Mouse (Mus musculus) myocyte (in vitro differentiated cells): ENCODE data around the gene Celf5.

ENCODE experiments used
- E2F4 ChIP-seq: IDR thresholded peaks from one replicate; pipeline ENCODE4 v1.6.1; 2011; ENCODE audit warnings: mild to moderate bottlenecking, control low read depth, moderate library complexity; ENCODE audit not compliant: insufficient read depth
- MAX ChIP-seq: IDR thresholded peaks from one replicate; pipeline ENCODE4 v1.6.1; 2011; ENCODE audit warnings: low read depth, mild to moderate bottlenecking, control low read depth
- MYOD1 ChIP-seq, 3 experiments: IDR thresholded peaks; one replicate each; pipeline ENCODE4 v1.6.1; 2011; ENCODE audit warnings: control low read depth in 2 of 3, low read depth in 2 of 3, mild to moderate bottlenecking in 2 of 3, moderate library complexity in 1 of 3; ENCODE audit not compliant: insufficient read length in 2 of 3, control insufficient read depth in 1 of 3
- MYOG ChIP-seq, 3 experiments: IDR thresholded peaks; one replicate each; pipeline ENCODE4 v1.6.1; 2011; ENCODE audit warnings: control low read depth in 2 of 3, low read depth in 2 of 3, mild to moderate bottlenecking in 2 of 3; ENCODE audit not compliant: insufficient read length in 2 of 3, control insufficient read depth in 1 of 3, insufficient read depth in 1 of 3
- POLR2A ChIP-seq: IDR thresholded peaks from one replicate; pipeline ENCODE4 v1.6.1; 2011; ENCODE audit warnings: low read depth, mild to moderate bottlenecking, control low read depth, moderate library complexity; ENCODE audit not compliant: insufficient read length
- POLR2AphosphoS2 ChIP-seq: IDR thresholded peaks from one replicate; pipeline ENCODE4 v1.6.1; 2011; ENCODE audit warnings: low read depth, control low read depth; ENCODE audit not compliant: insufficient read length
- REST ChIP-seq: IDR thresholded peaks from one replicate; pipeline ENCODE4 v1.6.1; 2011; ENCODE audit warnings: mild to moderate bottlenecking, control low read depth, moderate library complexity; ENCODE audit not compliant: insufficient read depth, insufficient read length
- SRF ChIP-seq: IDR thresholded peaks from one replicate; pipeline ENCODE4 v1.6.1; 2011; ENCODE audit warnings: low read depth; ENCODE audit not compliant: control insufficient read depth, insufficient read length
- TCF12 ChIP-seq: IDR thresholded peaks from one replicate; pipeline ENCODE4 v1.6.1; 2011; ENCODE audit warnings: mild to moderate bottlenecking, control low read depth; ENCODE audit not compliant: poor library complexity, insufficient read depth, severe bottlenecking
- TCF3 ChIP-seq: IDR thresholded peaks from one replicate; pipeline ENCODE4 v1.6.1; 2011; ENCODE audit warnings: low read depth, control low read depth; ENCODE audit not compliant: insufficient read length
- USF1 ChIP-seq: IDR thresholded peaks from one replicate; pipeline ENCODE4 v1.6.1; 2011; ENCODE audit warnings: low read depth, mild to moderate bottlenecking, control low read depth, moderate library complexity

- TF ChIP-seq MYOG (IDR thresholded peaks at IDR 0.05; ENCODE audit: control insufficient read depth in 1 of 3, insufficient read depth in 1 of 3, insufficient read length in 2 of 3, low read depth in 2 of 3) (no peak), POLR2A (no peak), USF1 (no peak), POLR2AphosphoS2 (no peak), TCF12 (no peak), MYOD1 (IDR thresholded peaks at IDR 0.05; ENCODE audit: control insufficient read depth in 1 of 3, insufficient read length in 2 of 3, low read depth in 2 of 3) (no peak), MAX (no peak), TCF3 (no peak), SRF (no peak), REST (no peak), E2F4 (no peak)
Observed at GRCm38 (mm10) chr10:81525017-81525694, 42.6 kb upstream of the Celf5 start.
